Mouse (Mus musculus) liver (tissue): ENCODE data around the gene Iqcn.
A peak's percentile ranks its signal among the peaks of the same experiment; 100 is the strongest.

ENCODE experiments used
- DNase-seq: peaks from one replicate; pipeline ENCODE4 v3.0.0-alpha.2; 2020; ENCODE audit warnings: mixed read lengths

Gene Iqcn

DNA sequence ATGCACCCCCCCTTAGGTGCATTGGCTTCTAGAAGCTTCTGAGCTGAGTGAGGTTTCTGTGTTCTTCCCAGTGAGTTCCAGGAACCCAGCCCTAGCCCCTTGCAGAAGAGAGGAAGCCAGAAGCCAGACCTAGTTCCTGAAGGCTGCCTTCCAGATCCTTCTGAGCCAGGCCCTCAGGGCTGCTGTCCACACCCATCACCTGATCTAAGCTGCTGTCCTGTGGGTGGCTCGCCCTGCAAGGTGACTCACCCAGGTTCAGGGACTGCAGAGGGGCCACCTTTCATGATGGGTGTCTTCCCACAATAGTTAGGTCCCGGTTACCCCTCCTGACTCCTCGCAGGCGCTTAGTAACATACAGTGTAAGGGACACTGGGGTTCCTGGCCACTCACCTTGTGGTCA, 23.9 kb upstream of the Iqcn start:
- DNase-seq, result no peak

DNA sequence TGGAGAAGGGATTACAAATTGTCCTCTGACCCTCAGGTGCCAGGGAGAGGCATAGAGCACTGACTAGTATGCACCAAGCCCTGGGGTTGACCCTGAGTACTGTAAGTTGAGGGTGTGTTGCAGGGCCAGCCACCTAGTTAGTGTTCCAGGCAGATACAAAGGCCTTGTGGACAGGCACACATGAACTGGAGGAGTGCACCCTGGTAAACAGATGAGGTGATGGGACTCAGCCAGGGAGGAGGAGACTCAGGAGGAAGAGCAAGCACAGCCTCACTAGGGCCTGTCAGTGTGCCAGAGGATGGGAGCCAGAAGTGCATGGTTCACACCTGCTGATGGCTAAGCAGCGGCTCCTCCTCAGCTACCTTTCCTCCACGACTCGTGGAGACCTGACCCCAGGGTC, 23.2 kb upstream of the Iqcn start:
- no peak for DNase-seq

DNA sequence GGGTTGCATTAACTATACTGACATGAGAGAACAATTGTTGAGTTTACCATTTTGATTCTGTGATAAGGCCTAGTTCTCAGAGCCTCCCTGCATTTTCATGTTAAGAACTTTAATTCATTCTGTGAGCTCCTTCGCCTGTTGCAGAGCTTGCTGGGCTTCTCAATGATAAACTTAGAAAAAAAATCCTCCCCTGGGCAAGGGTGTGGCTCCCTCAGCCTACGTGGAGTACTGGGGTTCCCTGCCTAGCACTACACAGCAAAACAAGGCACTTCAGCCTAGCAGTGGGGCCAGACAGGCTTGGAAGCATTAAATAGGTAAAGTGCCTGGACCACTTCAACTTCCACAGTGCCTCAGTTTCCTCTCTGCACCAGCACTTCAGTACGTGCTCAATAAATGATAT, 21.8 kb upstream of the Iqcn start:
- DNase-seq, result no peak

DNA sequence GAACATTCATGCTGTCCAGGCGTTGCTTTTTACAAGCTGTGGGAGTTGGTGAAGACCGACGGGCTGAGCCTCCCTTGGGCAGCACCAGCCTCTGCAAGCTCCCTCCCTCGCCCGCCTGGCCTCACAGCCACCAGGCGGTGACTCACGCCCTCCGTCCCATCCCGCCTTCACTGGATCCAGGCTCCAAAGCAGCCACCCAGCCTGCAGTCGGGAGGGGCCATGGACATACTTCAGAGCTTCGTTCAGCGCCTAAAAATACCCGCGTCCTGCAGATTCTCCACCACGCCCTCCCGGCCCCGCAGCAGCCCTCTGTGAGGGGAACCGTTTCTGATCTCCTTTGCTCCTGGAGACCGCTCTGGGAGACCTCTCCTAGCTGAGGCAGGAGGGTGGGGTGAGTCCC, 21.1 kb upstream of the Iqcn start:
- peak; percentile 34 for DNase-seq

DNA sequence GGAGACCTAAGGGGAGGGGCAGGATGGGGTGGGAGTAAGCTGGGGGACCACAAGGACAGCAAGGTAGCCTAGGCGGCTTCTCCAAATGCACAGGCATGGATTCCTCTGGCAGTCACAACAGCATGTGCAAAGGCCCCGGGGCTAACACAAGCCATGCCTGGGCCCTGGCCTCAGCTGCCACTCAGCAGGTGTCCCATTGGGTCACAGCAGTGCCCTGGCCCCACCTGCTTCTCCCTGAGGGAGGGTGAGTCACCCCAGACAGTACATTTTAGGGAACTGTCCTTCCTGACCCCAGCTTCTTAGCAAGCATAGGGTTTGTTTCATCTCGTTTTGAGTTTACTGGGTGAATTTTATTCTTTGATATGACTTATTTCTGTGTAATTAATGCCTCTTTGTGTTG, 20.6 kb upstream of the Iqcn start:
- DNase-seq, result no peak

DNA sequence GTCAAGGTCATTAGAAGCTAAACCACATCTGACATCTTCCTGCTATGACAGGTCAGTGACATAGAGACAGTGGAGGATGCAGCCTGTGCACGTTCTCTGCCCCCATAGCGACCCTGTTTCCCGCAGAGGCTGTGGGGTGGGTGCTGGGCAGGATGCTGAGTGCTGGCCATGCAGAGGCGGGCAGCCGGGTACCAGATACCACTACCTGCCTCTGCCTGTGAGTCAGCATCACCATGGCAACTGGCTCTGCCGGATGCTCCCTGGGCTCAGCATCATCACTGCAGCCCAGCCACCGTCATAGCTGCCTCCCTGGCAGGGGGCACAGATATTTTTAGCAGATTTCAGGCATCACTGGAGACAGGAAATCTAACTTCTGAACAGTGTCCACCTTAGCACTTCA, 19.0 kb upstream of the Iqcn start:
- no peak for DNase-seq

DNA sequence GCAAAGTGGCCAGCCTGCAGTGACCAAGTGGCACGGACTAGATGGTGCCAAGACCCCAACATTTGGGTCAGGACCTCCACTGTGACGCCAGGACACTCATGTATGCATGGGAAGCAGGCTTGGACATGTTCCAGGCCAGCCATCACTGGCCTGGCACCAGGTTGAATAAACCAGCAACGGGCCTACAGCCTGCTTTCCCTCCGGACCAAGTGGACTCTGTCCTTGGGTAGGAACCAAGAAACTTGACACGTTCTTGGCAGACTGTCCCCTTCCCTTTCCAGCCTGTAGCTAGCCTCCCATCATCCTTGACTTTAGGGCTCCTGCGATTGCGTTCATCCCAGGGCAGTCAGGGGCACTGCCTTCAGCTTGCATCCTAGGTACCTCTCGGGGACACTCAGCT, 15.7 kb upstream of the Iqcn start:
- no peak for DNase-seq

DNA sequence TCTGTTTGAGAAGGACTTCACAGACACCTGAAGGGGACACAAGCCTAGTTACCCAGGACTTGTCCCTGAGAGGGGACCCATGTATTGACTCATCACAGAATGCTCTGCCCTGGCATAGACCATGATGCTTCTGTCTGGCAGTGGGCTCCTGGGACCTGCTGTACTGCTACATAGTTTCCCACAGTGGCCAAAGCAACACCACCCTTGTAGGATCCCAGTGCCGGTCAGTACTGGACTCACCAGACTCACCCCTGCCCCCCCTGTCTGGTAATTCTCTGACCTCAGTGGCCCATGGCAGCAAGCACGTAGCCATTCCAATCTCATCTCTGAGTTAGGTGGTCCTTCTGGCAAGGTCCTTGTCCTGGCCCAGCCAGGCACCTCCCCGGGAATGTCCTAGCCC, 15.1 kb upstream of the Iqcn start:
- DNase-seq, result no peak

DNA sequence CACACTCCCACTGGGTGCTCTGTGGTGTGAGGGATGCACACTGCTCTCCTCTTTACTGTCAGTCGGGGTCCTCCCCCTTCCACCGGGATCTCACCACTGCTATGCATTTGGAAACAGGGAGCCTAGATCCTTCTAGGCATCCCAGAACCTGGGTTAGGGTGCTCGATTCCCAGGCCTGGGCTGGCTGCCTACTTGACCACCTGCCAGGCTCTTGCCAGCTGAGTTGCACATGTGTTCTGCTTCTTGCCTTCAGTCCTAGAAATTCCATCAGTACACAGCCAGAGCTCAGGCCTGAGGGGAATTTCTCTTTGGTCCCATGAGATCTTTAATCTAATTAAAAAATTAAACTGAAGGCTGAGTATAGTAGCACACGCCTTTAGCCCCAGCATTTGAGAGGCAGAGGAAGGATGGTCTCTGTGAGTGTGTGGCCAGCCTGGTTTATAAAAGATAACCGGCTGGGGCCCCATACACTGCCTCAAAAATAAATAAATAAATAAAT, 13.3 kb upstream of the Iqcn start:
- DNase-seq, result no peak

DNA sequence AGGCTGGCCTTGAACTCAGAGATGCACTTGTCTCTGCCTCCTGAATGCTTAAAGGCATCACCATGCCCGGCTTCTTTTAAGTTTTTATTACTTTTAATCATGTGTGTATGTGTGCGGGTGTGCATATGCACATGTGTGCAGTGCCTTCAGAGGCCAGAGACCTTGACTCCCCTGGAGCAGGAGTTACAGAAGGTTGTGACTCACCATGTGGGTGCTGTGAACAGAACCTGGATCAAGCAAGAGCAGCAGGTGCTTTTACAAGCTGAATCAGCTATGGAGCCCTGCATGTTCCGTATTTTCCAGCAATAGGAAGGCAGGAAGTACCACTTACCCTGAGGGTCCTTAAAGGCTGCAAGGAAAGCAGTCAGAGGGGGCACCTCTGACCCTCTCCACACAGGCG, 12.0 kb upstream of the Iqcn start:
- DNase-seq, result no peak

DNA sequence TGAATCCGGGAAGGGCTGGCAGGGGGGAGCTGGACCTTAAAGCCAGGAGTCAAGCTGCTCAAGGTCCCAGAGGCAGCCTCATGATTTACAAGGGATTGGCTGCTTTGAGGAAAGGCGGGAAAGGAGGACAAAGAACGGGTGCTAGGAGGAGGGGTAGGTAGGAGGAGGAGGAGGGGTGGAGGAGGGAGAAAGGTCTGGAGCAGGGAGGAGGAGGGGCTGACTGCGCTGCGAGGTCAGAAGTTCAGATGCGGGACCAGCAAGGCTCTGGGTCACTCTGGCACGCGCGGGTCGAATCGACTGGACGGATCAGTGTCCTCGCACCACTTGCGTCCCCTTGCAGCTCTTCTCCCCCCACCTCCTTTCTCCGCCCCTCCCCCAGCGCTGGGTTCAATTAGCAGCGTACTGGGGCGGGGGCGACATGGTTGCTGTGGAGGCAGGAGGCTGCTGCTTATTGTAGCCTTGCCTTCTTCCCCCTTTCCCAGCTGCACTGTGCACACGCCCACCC, 11.5 kb upstream of the Iqcn start:
- peak; percentile 48 for DNase-seq

DNA sequence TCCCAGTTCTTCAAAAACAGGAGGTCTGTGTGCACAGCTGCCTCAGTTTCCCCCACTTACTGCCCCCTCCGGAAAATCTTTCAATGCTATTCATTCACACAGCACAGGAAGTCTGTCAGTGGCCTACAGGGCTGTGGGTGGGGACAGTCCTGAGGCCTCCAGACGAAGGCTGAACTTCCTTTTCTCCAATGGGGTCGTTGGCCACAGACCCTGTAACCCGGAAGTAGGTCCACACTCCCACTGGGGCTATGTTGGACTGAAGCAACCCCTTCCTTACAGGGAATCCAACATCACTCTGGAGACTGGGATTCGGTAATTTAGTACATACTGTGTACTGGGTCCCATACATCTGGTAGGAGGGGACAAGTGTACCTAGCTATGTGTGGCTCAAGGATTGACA, 9.6 kb upstream of the Iqcn start:
- DNase-seq, result no peak

DNA sequence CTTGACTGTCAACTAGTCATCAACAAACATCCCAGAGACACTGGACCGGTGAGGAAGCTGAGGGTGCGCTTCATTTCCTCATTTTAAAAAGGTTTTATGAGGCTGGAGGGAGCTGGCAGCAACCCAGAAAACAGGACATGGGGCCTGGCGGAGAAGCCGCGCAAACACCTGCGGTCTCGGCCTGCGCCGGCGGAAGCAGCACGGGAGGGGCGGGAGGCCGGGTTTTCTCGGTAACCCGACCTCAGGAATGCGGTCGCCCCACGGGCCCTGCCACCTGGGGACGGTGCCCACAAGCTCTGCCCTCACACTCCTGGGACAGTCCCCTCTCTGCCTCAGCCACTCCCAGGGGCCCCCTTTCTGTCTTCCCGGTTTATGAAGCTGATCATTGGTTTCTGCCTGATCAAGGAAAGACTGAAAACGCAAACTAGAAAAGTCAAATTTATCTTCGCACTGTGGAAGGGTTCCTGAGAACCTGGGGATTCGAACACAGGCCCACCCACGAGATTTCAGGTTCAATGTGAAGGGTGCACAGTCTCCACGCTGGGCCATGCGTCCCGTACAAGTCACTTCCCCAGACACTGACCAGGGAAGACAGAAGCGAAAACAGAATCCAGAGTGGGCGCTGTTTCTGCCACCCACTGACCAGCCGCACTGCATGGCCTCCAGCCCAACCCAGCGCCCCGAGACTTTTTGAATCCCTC, 7.8 kb upstream of the Iqcn start:
- DNase-seq, result peak; percentile 72

DNA sequence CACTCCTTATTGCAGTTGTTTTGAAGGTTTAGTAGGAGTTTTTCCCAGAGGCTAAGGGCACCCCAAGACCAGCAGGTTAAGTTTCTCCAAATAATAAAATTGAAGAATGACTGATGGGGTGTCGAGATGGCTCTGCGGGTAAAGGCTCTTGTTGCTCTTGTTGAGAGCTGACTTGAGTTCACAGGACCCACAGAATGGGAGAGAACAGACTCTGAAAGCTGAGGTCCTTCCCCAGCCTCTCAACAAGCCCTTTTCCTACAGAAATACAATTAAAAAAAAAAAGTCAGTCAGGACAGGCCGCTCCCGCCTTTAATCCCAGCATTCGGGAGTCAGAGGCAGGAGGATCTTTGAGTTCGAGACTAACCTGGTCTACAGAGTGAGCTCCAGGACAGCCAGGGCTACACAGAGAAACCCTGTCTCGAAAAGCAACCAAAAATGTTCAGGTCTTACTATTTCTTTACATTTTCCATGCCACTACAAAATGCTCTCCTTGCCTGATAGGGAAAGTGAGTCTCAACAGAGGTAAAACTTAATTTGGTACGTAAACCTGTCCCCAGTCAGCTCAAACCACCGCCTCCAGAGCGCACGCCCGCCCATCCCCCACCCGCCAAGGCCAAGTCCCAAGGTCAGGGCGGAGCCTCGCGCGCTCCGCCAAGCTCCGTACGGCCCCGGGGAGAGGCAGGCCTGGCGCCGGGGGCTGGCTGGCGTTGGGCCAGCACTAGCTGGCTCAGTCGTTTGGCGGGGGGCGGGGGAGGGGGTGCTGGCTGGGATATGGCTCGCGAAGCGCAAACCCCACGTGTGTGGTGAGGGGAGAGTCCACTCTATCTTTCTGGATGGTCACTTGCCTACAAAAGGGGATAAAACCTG, 7.0 kb upstream of the Iqcn start:
- peak; percentile 95 for DNase-seq

DNA sequence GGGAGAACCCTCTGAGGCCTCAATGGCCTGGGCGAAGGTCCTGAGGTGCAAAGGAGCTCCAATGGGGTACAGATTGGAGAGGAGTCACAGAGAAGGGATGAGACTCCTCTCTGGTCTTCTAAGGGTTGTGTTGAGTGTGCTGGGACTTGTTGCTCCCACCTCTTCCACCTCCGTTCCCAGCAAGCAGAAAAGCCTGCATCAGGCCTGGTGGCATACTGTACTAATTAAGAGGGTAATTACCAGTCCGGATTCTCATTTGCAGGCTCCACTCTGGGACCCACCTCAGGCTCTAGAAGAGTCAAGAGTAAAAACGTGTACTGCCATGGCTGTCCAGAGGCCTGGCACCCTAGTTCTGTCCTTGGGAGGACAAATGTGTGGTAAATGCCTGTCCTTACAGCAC, 6.3 kb upstream of the Iqcn start:
- no peak for DNase-seq

DNA sequence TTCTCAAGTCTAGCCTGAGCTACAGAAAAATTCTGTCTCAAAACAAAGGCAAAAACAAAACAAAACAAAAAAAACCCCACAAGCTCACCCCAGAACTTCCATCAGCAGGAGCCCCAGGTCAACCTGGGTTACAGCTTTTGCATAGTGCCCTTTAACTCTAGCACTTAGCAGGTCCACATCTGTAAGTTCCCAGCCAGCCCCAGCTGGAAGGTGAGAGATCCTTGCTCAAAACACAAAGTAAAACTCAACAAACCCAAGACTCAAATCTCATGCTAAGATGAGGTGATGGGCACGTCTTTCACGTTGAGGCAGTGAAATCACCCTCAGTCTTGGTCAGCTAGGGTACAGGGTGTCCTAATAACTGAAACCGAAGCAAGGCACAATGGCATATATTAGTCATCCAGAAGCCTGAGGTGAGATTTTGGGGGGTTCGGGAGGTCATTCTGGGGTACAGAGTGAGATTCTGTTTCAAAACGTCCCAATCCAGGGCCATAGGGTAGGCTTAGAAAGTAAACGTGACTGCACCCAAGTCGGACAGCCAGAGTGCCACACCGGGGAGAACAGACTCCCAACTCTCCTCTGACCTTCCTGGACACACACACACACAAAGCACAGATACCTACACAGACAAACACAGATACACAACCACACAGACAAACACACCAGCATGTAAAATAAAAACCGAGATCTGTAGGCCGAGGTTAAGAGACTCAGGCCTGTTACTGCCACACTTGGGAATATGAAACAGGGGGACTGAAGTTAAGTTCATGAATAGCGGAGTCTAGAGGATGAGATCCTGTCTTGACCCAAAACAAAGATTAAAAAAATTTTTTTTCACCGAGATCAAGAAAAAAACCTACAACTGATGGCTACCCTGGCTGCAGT, 5.6 kb upstream of the Iqcn start:
- DNase-seq, result no peak

DNA sequence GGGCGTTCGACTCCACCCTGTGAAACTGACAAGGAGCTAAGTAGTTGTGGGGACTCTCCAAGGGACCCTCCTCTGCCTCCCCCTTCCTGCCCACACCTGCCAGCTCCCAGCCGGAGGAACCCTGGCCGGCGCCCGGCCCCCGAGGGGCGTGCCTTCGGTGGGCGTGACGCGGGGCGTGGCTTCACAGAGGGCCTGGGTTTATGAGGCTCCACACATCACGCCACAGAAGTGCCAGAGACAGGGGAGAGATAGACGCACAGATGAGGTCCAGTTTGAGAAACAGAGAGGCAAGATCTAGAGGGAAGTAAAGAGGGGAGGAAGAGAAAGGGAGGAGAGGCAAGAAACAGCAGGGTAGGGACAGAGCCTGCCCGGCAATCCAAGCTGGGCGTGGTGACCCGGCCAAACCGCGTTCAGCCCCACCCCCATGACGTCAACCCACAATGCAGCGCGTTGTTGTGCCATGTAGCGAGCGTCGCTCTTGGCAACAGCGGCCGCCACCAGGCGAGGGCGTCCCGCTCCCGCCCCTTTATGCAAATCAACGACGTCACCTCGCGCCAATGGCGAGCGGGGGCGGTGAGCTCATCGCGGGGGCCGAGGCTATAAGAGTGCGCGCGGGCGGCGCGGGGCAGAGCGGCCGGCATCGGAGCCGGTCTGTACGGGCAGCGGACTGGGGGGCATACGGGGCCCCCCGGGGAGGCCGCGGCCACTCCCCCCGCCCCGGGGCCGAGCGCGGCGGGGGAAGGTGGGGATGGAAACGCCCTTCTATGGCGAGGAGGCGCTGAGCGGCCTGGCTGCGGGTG, 4.7 kb upstream of the Iqcn start, which contains the start of gene Jund:
Gene Jund (plus strand): TSS at position 640 of the 800 bp plus-strand sequence.
- peak; percentile 99 for DNase-seq

DNA sequence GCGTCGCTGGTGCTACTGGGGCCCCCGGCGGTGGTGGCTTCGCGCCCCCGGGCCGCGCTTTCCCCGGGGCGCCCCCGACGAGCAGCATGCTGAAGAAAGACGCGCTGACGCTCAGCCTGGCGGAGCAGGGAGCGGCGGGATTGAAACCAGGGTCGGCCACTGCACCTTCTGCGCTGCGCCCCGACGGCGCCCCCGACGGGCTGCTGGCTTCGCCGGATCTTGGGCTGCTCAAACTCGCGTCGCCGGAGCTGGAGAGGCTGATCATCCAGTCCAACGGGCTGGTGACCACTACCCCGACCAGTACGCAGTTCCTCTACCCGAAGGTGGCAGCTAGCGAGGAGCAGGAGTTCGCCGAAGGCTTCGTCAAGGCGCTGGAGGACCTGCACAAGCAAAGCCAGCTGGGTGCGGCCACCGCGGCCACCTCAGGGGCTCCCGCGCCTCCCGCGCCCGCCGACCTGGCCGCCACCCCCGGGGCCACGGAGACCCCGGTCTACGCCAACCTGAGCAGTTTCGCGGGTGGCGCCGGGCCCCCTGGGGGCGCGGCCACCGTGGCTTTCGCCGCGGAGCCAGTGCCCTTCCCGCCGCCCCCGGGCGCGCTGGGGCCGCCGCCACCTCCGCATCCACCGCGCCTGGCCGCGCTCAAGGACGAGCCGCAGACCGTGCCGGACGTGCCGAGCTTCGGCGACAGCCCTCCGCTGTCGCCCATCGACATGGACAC, 4.0 kb upstream of the Iqcn start:
- DNase-seq, result peak; percentile 75

DNA sequence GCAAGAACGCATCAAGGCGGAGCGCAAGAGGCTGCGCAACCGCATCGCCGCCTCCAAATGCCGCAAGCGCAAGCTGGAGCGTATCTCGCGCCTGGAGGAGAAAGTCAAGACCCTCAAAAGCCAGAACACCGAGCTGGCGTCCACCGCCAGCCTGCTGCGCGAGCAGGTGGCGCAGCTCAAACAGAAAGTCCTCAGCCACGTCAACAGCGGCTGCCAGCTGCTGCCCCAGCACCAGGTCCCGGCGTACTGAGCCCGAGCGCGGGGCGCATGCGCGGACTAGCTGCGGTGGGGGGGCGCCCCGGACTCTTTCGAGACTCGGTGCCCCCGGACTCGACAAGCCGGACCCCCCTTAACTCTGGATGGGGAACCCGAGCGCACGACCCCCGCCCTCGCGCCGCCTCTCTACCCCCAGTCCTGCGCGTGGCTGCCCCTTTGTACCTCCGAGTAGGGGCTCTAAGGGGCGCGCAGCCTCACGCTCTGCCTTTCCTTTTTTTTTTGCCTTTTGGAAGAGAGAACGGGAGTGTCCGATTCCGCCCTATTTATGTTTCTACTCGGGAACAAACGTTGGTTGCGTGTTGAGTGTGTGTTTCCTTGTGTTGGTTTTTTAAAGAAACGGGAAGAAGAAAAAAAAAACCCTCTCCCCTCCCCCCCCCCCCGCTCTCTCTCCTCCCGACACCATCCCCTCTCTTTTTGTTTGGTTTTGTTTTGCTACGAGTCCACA, 3.3 kb upstream of the Iqcn start:
- DNase-seq, result peak; percentile 84

DNA sequence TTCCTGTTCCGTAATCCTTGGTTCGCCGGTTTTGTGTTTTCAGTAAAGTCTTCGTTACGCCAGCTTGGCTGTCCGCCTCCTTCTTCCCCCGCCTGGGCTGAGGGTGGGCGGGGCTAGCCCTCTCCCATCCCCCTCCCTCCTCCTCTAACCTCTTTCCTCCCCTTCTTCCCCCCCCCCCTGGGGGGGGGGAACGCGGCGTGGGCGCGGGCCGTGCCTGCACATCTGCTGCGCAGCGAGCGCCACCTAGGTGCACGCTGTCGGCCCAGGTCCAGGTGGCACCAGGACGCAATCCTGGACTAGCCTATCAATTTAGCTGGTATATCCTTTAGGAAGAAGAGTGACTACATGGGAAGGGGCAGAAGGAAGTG, 2.7 kb upstream of the Iqcn start:
- peak; percentile 96 for DNase-seq
